Mouse (Mus musculus) natural killer cell, adult 2 months (primary cell): ENCODE data around the gene Clec4a1.

Experiments used
- DNase-seq, 2 experiments: peaks; one replicate each; pipeline ENCODE4 v3.0.0; 2022; ENCODE audit warnings: low spot score in 2 of 2

Gene Clec4a1

GRCm38 (mm10) chr6:122921451-122921850 is at the start of gene Clec4a1:
Gene Clec4a1, plus strand, starts transcription at chr6:122921848.
- DNase-seq = no peak

- peak; percentile 42 to 71 for DNase-seq
These were observed 48.8 kb upstream of the Clec4a1 start for GRCm38 (mm10) chr6:122872800-122873199.

DNA sequence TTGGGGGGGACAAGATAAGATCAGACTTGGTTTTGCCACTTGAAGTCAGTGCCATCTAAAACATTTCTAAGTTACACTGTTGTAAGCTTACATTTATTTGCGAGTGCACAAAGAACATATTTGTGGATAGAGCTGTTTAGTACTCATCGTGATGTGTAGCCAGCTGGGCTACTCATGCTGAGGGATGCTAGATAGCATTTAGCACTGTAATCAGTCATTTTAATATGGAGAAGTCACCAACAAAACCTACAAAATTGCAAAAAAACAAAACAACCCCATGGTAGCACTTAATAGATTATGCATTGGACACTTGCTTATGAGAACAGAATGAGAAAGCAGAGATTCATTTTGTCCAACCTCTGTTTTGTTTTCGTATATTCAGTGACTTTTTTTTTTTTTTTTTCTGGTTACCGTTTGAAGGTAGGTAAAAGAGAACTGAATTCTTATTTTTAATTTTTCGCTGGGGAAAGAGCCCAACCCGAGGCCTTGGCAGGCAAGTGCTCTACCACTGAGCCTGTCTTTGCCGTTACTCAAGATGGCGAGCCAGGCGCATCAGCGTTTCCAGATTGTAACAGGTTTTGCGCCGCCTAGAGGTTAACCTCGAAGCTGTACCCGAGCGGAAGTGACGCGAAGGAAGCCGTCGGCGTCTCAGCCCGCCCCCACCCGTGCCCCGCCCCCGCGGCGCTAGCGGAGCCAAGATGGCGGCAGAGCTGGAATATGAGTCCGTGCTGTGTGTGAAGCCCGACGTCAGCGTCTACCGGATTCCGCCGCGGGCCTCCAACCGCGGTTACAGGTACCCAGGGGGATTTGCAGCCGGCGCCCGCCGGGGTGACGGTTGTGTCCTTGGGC is 47.6 kb upstream of the Clec4a1 start, which contains the start of gene Necap1:
Gene Necap1, plus strand, starts transcription at position 604 of the 849 bp plus-strand sequence.
- peak; percentile 95 to 97 for DNase-seq

DNA sequence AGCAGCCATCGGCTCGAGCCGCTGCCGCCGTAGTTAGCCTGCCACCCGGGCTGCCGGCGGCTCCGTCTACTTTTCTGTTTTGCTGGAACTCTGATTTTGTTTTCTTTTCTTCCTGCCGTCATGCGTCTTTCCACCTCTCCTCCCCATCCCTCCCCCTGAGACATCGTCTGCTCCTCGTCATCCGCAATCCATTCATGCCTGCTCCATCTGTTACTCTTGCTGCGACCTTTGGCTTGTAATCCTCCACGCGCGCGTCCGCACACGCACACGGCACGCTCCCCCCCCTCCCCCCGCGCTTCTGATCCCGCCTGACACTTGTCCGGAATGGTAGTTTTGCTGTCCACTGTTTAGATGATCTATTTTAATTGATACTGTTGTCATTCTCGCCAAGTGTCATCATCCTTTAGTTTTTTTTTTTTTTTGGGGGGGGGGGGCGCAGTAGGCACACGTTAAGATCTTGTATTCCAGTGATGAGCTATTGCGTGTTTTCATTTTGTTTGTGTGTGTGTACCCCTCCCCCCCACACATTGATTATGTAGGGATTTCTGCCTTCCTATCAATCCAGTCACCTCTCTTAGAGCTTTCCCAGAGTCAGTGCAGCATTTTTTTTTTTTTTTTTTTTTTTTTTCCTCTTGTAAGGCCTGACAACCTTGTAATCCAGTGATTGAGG is 46.8 kb upstream of the Clec4a1 start:
- no peak for DNase-seq

DNA sequence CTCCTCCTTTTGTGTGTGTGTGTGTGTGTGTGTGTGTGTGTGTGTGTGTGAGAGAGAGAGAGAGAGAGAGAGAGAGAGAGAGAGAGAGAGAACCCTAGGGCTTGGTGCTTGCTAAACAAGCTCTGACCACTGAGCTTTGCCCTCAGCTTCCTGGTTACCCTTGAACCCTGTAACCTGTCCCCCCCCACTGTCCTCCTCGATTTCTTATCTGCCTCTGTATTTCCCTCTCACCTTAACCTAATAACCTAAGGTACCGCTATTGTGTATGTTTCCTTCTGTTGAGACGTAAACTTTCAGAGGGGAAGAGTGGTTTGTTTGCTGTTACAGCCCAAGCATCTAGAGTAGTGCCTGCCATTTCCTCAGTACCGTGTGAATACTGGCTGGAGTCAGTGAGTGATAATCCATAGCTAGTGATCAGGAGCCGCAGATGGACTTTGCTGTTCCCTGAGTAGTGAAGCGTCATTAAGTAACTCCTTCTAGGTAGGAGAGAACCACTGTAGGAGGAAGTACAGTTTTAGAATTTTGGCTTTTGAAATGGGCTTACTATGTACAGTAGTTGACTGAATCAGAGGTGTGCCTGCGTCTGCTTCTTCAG is 42.4 kb upstream of the Clec4a1 start:
- DNase-seq = no peak

- no peak for DNase-seq
These were observed 41.7 kb upstream of the Clec4a1 start for GRCm38 (mm10) chr6:122879781-122880505.

GRCm38 (mm10) chr6:122881287-122881686 is 40.4 kb upstream of the Clec4a1 start:
- no peak for DNase-seq

- no peak for DNase-seq
These were observed 38.0 kb upstream of the Clec4a1 start for GRCm38 (mm10) chr6:122883603-122884002.

DNA sequence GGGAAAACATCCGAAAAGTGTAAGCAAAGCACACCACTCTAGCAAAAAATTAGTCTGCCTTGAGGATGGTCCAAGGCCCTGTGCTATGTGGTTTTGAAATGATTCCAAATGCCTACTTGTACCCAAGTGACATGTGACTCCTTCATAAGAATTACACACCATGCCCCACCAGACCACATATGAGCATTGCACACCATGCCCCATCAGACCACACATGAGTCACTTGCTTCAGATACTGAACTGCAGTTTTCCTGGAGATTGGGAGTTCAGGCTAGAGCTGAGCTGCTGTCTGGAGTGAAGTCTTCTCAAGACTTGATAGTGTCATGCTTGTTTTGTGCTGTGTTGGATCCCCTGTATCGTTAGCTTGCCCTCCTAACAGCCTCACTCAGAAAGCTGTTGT is 32.0 kb upstream of the Clec4a1 start:
- no peak for DNase-seq

- DNase-seq = peak; percentile 45 to 69
These were observed 29.1 kb upstream of the Clec4a1 start for GRCm38 (mm10) chr6:122892442-122893049.

DNA sequence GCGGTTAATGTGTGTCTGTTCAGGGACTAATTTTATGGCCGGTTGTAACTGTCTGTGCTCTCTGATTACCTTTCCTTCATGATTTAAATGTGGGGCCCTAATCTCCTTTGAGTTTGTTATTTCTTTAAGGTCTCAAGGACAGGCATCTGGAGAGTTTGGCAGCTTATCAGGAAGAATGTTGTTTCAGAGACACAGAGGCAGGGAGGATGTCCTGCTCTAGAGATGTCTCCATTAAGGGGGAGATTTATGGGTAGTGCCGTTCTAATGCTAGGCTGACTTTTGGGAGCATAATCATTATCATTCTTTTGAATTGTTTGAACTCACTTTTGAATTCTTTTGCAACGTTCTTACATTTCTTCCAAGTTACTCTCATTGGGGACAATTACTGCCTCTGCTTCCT is 1.7 kb upstream of the Clec4a1 start:
- DNase-seq = no peak

GRCm38 (mm10) chr6:122934845-122935244 is 13.2 kb downstream of the Clec4a1 start:
- no peak for DNase-seq

DNA sequence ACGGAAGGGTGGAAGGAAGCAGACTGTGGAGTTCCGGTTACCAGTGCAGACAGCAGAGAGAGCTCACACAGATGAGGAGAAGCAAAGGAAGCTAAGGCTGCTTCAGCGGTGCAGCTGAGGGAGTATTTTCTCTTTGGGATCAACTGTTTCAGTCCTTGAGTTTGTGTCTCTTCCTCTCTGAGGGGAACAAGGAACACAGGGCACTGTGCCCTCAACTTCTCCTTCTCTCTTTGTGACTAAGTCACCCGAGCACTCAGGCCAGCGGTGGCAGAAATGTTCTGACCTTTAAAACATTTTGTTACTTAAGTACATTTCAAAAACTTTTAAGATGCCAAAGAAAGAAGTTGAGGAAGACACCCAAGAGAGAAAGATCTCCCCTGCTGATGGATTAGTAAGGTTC is 18.0 kb downstream of the Clec4a1 start:
- DNase-seq = no peak

GRCm38 (mm10) chr6:122946760-122947159 is 25.1 kb downstream of the Clec4a1 start:
- DNase-seq = no peak

DNA sequence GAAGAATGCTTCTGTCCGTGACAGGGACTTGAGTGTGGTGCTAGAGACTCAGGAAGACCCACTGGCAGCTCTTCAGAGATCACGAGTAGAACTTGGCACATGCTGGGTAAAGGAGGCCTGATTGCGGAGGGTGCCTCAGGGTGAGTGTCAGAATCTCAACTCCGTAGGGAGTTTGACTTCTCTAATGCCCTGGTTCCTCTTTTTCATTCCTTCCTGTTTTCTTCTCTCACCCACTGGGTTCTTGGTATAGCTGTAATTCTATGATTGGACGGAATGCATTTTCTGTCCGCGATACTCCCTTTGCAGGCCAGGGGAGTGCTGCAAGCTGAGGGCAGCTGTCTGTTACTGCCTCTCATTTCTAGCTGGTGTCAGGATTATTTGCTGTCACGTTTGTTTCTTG is 30.8 kb downstream of the Clec4a1 start, which contains the start of gene Clec4a3:
Gene Clec4a3, plus strand, starts transcription at position 115 of the 400 bp plus-strand sequence.
- DNase-seq = peak in 1 of 2 experiments; percentile 45

DNA sequence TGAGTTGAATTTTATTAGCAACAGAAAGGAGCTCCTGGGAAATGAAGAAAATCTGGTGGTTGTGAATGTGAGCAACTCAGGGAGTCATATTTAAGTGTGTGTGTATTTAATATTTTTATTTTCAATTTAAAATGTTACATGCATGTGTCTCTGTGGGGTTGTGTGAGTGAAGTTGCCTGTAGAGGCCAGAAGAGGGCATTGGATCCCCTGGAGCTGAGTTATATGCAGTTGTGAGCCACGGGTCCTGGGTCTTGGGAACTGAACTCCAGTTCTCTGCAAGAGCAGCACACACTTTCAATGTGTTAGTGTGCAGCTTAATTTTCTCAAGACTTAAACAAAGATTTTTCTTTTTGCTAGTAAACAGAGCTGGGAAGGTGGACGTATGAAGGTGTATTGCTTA is 42.9 kb downstream of the Clec4a1 start:
- DNase-seq = no peak

GRCm38 (mm10) chr6:122969048-122969447 is 47.4 kb downstream of the Clec4a1 start:
- no peak for DNase-seq
